Mouse (Mus musculus): ENCODE measurements around the gene Ptpre. TPM values are rescaled to one million over a fixed set of nuclear protein-coding genes. Genes with fewer than 3 reads are reported as not detected.

Gene Ptpre
- polyA plus RNA-seq, 1 experiment, result 19.7 TPM

DNA sequence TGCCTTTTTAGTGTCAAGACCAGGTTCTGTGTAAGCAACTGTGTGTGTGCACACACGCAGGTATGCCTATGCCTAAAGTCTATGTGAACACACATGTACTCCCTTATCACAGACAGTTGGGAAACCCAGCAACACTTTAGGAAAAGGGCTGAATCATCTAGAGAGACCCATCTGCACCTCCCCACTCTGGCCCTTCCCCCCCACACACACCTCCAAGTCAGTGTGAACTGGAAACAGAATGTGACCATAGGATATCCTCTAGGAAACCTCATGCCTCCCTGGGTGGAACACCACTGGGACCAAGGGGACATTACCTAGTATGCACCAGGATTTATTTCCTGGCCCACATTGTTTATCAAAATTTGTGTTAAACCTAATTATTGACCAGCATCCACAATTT, 112.0 kb downstream of the Ptpre start:
- Histone ChIP-seq H3K27me3 (ENCODE audit: control insufficient read depth, insufficient read depth, low read length) (no peaks in the 10 kb centered on the region), H3K36me3 (ENCODE audit: control insufficient read depth, insufficient read depth, low read length) (0 out of 2 replicates have a peak, but pooled peaks cover 3% of the 10 kb centered on the region), H3K27ac (ENCODE audit: control insufficient read depth, insufficient read depth, low read length) (no peak overlapping the region), H3K4me1 (replicated peaks; ENCODE audit: control insufficient read depth, insufficient read depth, low read length) (peaks cover 50% of the 10 kb centered on the region), H3K4me3 (ENCODE audit: control insufficient read depth, insufficient read depth, low read length) (no peak overlapping the region)
- TF ChIP-seq CTCF (IDR thresholded peaks at IDR 0.05; ENCODE audit: borderline replicate concordance, control insufficient read depth, extremely low read depth, insufficient read depth, low read length, poor library complexity) (no peak), POLR2A (IDR thresholded peaks at IDR 0.05; ENCODE audit: control insufficient read depth, extremely low read depth, insufficient read depth, low read length, poor library complexity) (no peak)
- DNase-seq, result no peak
- WGBS, result 89% methylated on average over 1 of the region's 1 CpGs

DNA sequence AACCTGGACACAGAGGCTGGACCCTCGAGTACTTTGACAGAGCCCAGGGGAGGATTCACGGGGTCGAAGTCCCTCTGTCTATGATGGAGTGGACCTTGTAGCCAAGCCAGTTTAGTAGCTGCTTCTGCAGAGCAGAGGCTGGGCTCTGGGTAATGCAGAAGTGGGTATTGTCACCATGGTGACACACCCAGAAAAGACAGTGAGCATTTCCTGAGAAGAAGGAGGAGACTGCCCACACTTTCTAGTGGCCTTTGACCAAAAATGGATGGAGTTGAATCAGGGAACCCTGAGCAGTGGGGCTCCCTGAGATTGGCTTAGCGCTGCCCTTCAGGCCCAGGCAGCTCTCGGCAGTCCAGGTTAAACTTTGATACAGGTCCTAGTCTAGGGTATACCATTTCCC, 112.8 kb downstream of the Ptpre start:
- Histone ChIP-seq H3K4me1 (replicated peaks; ENCODE audit: control insufficient read depth, insufficient read depth, low read length) (peaks cover 57% of the 10 kb centered on the region), H3K27ac (ENCODE audit: control insufficient read depth, insufficient read depth, low read length) (no peak overlapping the region), H3K27me3 (ENCODE audit: control insufficient read depth, insufficient read depth, low read length) (no peaks in the 10 kb centered on the region), H3K4me3 (ENCODE audit: control insufficient read depth, insufficient read depth, low read length) (no peak overlapping the region), H3K36me3 (ENCODE audit: control insufficient read depth, insufficient read depth, low read length) (0 out of 2 replicates have a peak, but pooled peaks cover 3% of the 10 kb centered on the region)
- no peak for DNase-seq
- TF ChIP-seq POLR2A (IDR thresholded peaks at IDR 0.05; ENCODE audit: control insufficient read depth, extremely low read depth, insufficient read depth, low read length, poor library complexity), result no peak
- no peak for TF ChIP-seq CTCF (IDR thresholded peaks at IDR 0.05; ENCODE audit: borderline replicate concordance, control insufficient read depth, extremely low read depth, insufficient read depth, low read length, poor library complexity)
- WGBS, result 47% methylated on average over 5 of the region's 5 CpGs

DNA sequence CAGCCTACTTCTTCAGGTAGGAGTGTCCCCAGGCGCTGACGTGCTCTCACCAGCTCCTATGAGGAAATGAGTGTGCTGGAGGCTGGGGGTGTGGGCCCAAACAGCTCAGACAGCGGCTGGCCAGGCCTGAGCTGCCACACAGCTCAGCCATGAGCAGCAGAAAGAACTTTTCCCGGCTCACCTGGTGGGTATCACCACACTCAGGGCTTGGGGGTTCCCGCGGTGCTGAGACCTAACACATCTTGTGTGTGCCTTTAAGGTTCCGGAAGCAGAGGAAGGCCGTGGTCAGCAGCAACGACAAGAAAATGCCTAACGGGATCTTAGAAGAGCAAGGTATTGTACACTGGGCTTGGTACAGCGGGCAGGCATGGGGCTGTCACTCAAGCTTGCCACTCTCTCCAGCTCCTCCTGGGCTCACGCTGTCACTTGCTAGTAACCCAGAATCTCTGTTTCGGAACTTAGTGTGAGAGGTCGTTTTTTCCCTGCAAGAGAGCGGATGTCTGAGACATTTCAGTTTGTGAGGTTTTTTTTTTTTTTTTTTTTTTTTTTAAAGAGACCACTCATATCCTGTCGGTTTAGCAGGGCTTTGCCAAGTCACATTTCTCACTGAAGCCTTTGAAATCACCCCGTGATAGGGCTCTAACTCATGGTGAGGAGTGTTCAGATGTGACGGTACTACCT, 114.7 kb downstream of the Ptpre start:
- peak; percentile 70 for DNase-seq
- H3K27ac ChIP-seq (ENCODE audit: control insufficient read depth, insufficient read depth, low read length), result peak overlapping the region; percentile 97
- 0 out of 2 replicates have a peak, but pooled peaks cover 3% of the 10 kb centered on the region for H3K36me3 ChIP-seq (ENCODE audit: control insufficient read depth, insufficient read depth, low read length)
- H3K27me3 ChIP-seq (ENCODE audit: control insufficient read depth, insufficient read depth, low read length), result no peaks in the 10 kb centered on the region
- H3K4me3 ChIP-seq (ENCODE audit: control insufficient read depth, insufficient read depth, low read length), result peak overlapping the region; percentile 82
- WGBS, result 3% methylated on average over 18 of the region's 18 CpGs
- TF ChIP-seq CTCF (IDR thresholded peaks at IDR 0.05; ENCODE audit: borderline replicate concordance, control insufficient read depth, extremely low read depth, insufficient read depth, low read length, poor library complexity) (no peak), POLR2A (IDR thresholded peaks at IDR 0.05; ENCODE audit: control insufficient read depth, extremely low read depth, insufficient read depth, low read length, poor library complexity) (no peak; the same call in 1 of the 2 replicates)
- H3K4me1 ChIP-seq (replicated peaks; ENCODE audit: control insufficient read depth, insufficient read depth, low read length), result peaks cover 67% of the 10 kb centered on the region

DNA sequence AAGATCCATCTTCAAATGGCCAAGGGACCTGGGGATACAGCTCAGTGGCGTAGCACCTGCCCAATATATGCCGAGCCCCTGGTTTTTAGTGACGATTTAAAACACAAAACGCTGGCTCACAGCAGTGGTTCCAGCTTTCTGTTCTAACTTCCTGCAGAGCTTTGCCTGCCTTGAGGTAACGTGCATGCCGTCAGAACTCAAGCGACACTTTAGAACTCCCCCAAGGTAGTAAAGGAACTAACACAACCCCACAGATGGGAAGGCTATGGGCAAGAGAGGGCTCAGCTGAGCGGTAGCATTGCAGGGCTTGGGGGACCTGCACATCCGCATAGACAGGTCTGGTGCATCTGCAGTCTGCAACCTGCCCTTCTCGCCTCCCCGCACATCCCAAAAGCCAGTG, 115.5 kb downstream of the Ptpre start:
- TF ChIP-seq POLR2A (IDR thresholded peaks at IDR 0.05; ENCODE audit: control insufficient read depth, extremely low read depth, insufficient read depth, low read length, poor library complexity), result 0 out of 2 replicates have a peak, but pooled peaks have one; percentile 20
- TF ChIP-seq CTCF (IDR thresholded peaks at IDR 0.05; ENCODE audit: borderline replicate concordance, control insufficient read depth, extremely low read depth, insufficient read depth, low read length, poor library complexity), result no peak

DNA sequence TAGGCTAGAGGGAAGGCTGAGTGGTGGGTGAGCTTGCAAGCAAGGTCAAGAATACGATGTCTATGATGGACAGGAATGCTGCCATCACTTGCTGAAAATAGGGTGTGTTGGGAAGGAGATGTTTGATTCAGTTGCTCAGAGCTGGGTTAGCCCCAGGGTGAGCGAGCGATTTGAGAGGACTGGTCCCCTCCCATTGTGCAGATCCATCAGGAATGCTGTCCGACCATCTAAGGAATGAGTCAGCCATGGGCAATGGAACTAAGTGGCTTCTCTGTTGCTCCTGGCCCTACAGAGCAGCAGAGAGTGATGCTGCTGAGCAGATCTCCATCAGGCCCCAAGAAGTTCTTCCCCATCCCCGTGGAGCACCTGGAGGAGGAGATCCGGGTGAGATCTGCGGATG, 116.3 kb downstream of the Ptpre start:
- no peaks in the 10 kb centered on the region for H3K36me3 ChIP-seq (ENCODE audit: control insufficient read depth, insufficient read depth, low read length)
- H3K4me3 ChIP-seq (ENCODE audit: control insufficient read depth, insufficient read depth, low read length), result peak overlapping the region; percentile 50
- H3K27ac ChIP-seq (ENCODE audit: control insufficient read depth, insufficient read depth, low read length), result peak overlapping the region; percentile 97
- peaks cover 77% of the 10 kb centered on the region for H3K4me1 ChIP-seq (replicated peaks; ENCODE audit: control insufficient read depth, insufficient read depth, low read length)
- no peak for TF ChIP-seq CTCF (IDR thresholded peaks at IDR 0.05; ENCODE audit: borderline replicate concordance, control insufficient read depth, extremely low read depth, insufficient read depth, low read length, poor library complexity)
- no peak for TF ChIP-seq POLR2A (IDR thresholded peaks at IDR 0.05; ENCODE audit: control insufficient read depth, extremely low read depth, insufficient read depth, low read length, poor library complexity)
- no peak for DNase-seq
- H3K27me3 ChIP-seq (ENCODE audit: control insufficient read depth, insufficient read depth, low read length), result no peaks in the 10 kb centered on the region
- 94% methylated on average over 7 of the region's 7 CpGs for WGBS

More for the DNA sequence above, 115.5 kb downstream of the Ptpre start:
- no peaks in the 10 kb centered on the region for H3K27me3 ChIP-seq (ENCODE audit: control insufficient read depth, insufficient read depth, low read length)
- H3K36me3 ChIP-seq (ENCODE audit: control insufficient read depth, insufficient read depth, low read length), result 0 out of 2 replicates have a peak, but pooled peaks cover 3% of the 10 kb centered on the region
- peak overlapping the region; percentile 97 for H3K27ac ChIP-seq (ENCODE audit: control insufficient read depth, insufficient read depth, low read length)
- peaks cover 69% of the 10 kb centered on the region for H3K4me1 ChIP-seq (replicated peaks; ENCODE audit: control insufficient read depth, insufficient read depth, low read length)
- 2% methylated on average over 11 of the region's 11 CpGs for WGBS
- DNase-seq, result peak; percentile 63
- H3K4me3 ChIP-seq (ENCODE audit: control insufficient read depth, insufficient read depth, low read length), result peak overlapping the region; percentile 50

DNA sequence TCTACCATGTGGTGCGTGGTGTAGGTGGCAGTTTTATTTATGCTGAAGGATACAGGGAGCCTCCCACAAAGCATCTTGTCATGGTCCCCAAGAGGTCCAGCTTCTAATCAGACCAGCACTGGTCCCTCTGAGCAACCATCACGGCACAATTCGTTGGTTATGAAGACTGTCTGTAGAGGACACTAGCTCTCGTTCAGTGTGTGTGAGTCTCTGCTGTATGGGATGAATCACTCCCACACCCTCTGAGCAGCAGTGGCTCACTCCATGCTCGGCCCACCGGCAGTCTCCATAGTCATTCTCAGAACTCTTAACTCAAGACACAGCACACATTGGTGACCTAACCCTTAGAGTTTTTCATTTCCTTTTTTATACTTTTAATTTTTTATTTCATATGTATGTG, 117.0 kb downstream of the Ptpre start:
- H3K36me3 ChIP-seq (ENCODE audit: control insufficient read depth, insufficient read depth, low read length), result peaks cover 3% of the 10 kb centered on the region; the same call in 1 of the 2 replicates
- H3K27ac ChIP-seq (ENCODE audit: control insufficient read depth, insufficient read depth, low read length), result no peak overlapping the region
- WGBS, result 84% methylated on average over 6 of the region's 6 CpGs
- TF ChIP-seq CTCF (IDR thresholded peaks at IDR 0.05; ENCODE audit: borderline replicate concordance, control insufficient read depth, extremely low read depth, insufficient read depth, low read length, poor library complexity) (no peak), POLR2A (IDR thresholded peaks at IDR 0.05; ENCODE audit: control insufficient read depth, extremely low read depth, insufficient read depth, low read length, poor library complexity) (no peak)
- H3K4me1 ChIP-seq (replicated peaks; ENCODE audit: control insufficient read depth, insufficient read depth, low read length), result peaks cover 78% of the 10 kb centered on the region
- H3K27me3 ChIP-seq (ENCODE audit: control insufficient read depth, insufficient read depth, low read length), result no peaks in the 10 kb centered on the region
- H3K4me3 ChIP-seq (ENCODE audit: control insufficient read depth, insufficient read depth, low read length), result no peak overlapping the region
- DNase-seq, result no peak
